Mouse (Mus musculus): ENCODE results near the gene Myo1d. TPM values are rescaled to one million over a fixed set of nuclear protein-coding genes. Genes with fewer than 3 reads are reported as not detected.

Gene Myo1d
- polyA plus RNA-seq, 2 experiments from 2014 or later: 0.37 to 0.79 TPM

GRCm38 (mm10) chr11:80613534-80613933, 166.3 kb downstream of the Myo1d start:
- no peak for ATAC-seq

GRCm38 (mm10) chr11:80602707-80603441, 177.0 kb downstream of the Myo1d start:
- ATAC-seq: no peak

GRCm38 (mm10) chr11:80602041-80602458, 177.8 kb downstream of the Myo1d start:
- no peak for ATAC-seq

- ATAC-seq: no peak
Measured at GRCm38 (mm10) chr11:80601040-80601864, 178.6 kb downstream of the Myo1d start.

- ATAC-seq: no peak
Measured at GRCm38 (mm10) chr11:80595482-80595881, 184.3 kb downstream of the Myo1d start.

- ATAC-seq: no peak
Measured at GRCm38 (mm10) chr11:80589387-80589786, 190.4 kb downstream of the Myo1d start.

GRCm38 (mm10) chr11:80585761-80586160, 194.1 kb downstream of the Myo1d start:
- ATAC-seq: no peak

- no peak for ATAC-seq
Measured at GRCm38 (mm10) chr11:80585211-80585610, 194.6 kb downstream of the Myo1d start.

GRCm38 (mm10) chr11:80580494-80580893, 199.3 kb downstream of the Myo1d start:
- ATAC-seq: no peak

GRCm38 (mm10) chr11:80577747-80578640, 201.8 kb downstream of the Myo1d start:
- ATAC-seq: no peak

- ATAC-seq: no peak
Measured at GRCm38 (mm10) chr11:80575794-80576193, 204.0 kb downstream of the Myo1d start.

- no peak for ATAC-seq
Measured at GRCm38 (mm10) chr11:80566286-80566685, 213.5 kb downstream of the Myo1d start.

- ATAC-seq: no peak
Measured at GRCm38 (mm10) chr11:80564975-80565965, 214.6 kb downstream of the Myo1d start.

- ATAC-seq: no peak
Measured at GRCm38 (mm10) chr11:80562479-80562878, 217.3 kb downstream of the Myo1d start.

- ATAC-seq: no peak
Measured at GRCm38 (mm10) chr11:80560770-80561169, 219.1 kb downstream of the Myo1d start.

GRCm38 (mm10) chr11:80555416-80555815, 224.4 kb downstream of the Myo1d start:
- ATAC-seq: no peak

GRCm38 (mm10) chr11:80553046-80553445, 226.8 kb downstream of the Myo1d start:
- no peak for ATAC-seq

- no peak for ATAC-seq
Measured at GRCm38 (mm10) chr11:80551634-80552033, 228.2 kb downstream of the Myo1d start.

GRCm38 (mm10) chr11:80550264-80550663, 229.6 kb downstream of the Myo1d start:
- no peak for ATAC-seq

GRCm38 (mm10) chr11:80549854-80550253, 230.0 kb downstream of the Myo1d start:
- no peak for ATAC-seq

GRCm38 (mm10) chr11:80546233-80546632, 233.6 kb downstream of the Myo1d start:
- ATAC-seq: no peak
